Mouse (Mus musculus) kidney, adult 2 months (tissue): ENCODE measurements around the gene Aif1l.

ENCODE experiments used
- CTCF ChIP-seq: fragments of 200-500 bp; conservative IDR thresholded peaks from 2 replicates; pipeline ENCODE4 v1.5.1; 2011; ENCODE audit warnings: low read depth, mild to moderate bottlenecking, control low read depth, low read length, moderate library complexity, mixed read lengths; ENCODE audit not compliant: insufficient read depth, insufficient read length
- POLR2A ChIP-seq: fragments of 200-500 bp; IDR thresholded peaks from one replicate; pipeline ENCODE4 v1.6.1; 2011; ENCODE audit warnings: low read depth, low read length, control low read depth

DNA sequence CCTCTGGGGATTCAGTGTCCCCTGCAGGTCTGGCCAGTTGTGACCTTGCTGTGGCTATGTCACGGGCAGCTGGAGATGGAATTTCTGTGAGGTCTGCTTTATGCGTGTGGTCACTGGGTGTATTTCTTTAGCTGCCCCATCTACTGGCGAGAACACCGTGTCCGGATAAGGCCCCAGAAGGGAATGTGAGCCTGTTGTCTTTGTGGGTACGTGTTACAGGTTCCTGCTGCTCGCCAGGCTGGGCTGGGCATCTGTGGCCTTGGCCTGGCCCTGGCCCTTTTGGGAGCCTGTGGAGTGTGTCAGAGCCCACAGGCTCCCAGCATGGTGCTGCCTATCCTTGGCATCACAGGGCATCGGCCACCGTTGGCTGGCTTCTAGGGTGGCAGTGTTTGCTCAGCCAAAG is 4.8 kb downstream of the Aif1l start:
- TF ChIP-seq POLR2A (no peak), CTCF (no peak)
